Mouse (Mus musculus) G1E (cell line): ENCODE data around the gene Mum1.

Source experiments
- CTCF ChIP-seq: IDR thresholded peaks from 2 replicates; pipeline ENCODE4 v1.5.1; 2012; ENCODE audit warnings: low read depth, low read length, inconsistent platforms, mixed read lengths
- GATA1 ChIP-seq: IDR thresholded peaks from 2 replicates; pipeline ENCODE4 v1.6.1; 2012; ENCODE audit warnings: borderline replicate concordance, low read length, inconsistent platforms, mixed read lengths

DNA sequence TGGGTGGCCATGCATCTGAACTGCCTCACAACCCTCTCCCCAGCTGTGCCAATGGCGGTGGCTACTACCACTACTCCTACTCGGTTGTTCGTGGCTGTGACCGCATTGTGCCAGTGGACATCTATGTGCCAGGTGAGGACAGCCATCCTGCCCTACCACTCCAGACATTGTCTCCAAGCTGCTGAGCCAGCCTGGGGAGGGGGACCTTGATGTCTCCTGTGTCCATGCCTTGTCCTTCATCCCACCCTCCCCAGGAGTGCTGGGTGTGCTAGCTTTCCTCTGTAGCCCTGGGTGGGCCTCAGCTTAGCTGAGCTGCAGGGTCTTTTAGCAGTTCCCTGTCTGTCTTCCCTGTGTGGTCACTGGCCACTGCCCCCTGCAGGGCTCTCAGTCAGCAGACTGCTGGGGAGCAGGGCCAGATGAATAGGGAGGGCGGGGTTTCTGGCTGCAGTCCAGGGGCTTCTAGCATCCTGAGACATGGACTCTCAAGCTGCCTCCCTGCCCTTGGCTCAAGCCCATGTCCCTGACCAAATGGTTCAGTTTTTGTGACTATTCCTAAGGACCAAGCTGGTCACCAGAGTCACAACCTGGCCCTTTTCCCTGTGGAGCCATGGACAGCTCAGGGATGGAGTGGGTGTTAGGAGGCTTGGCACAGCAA is 29.8 kb downstream of the Mum1 start:
- no peak for TF ChIP-seq CTCF
- TF ChIP-seq GATA1 = no peak
